Mouse (Mus musculus) stomach, postnatal 0 days (tissue): ENCODE results near the gene Ano1.

Experiments used
- CTCF ChIP-seq: IDR thresholded peaks from 2 replicates; pipeline ENCODE4 v1.5.1; 2016; ENCODE audit warnings: antibody characterized with exemption, low read depth, mild to moderate bottlenecking, moderate library complexity
- EP300 ChIP-seq: optimal IDR thresholded peaks from 2 replicates; pipeline ENCODE3; 2016; ENCODE audit warnings: antibody characterized with exemption

DNA sequence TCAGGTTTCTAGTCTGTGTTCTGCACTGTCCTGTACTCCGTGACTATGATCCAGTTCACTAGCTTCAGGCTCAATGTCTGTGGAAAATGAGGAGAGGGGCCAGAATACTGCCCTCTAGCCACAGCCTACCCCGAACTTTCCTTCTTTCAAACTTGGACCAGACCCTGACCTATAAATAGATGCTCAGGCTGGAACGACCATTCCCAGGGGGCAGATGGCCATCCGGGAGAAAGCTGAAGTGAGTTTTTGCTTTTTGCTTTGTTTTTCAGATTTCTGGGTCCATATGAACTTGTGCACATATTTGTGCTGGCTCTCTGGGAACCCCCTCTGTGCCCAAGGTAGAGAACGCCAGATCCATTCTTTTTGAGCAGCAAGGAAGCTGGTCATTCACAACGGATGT lies 116.9 kb downstream of the Ano1 start:
- TF ChIP-seq CTCF (no peak), EP300 (no peak)
